Mouse (Mus musculus) spleen, adult 2 months (tissue): ENCODE results near the gene Rsrc2. TPM values are rescaled to one million over a fixed set of nuclear protein-coding genes. Genes with fewer than 3 reads are reported as not detected.
"Not testable (repeated sequence)": the region's sequence is repeated elsewhere in the genome, so short reads cannot be mapped to it uniquely, and the experiment has no call there.

Experiments used
- DNase-seq, 2 experiments: peaks; one replicate each; pipeline versions ENCODE4 v3.0.0 to v3.0.0-alpha.2; 2012 to 2021; ENCODE audit warnings: low spot score in 2 of 2, low read depth in 1 of 2
- H3K27ac ChIP-seq: fragments of 200-500 bp; 2 replicates; pipeline ENCODE4 v1.5.1; 2012; ENCODE audit warnings: low read length, inconsistent platforms; ENCODE audit not compliant: insufficient read depth
- H3K27me3 ChIP-seq: fragments of 200-500 bp; 2 replicates; pipeline ENCODE4 v1.6.1; 2012; ENCODE audit warnings: mild to moderate bottlenecking, moderate library complexity, low read length, inconsistent platforms; ENCODE audit not compliant: control insufficient read depth, insufficient read depth
- H3K36me3 ChIP-seq: fragments of 200-500 bp; 2 replicates; pipeline ENCODE4 v1.6.1; 2012; ENCODE audit warnings: mild to moderate bottlenecking, low read length, inconsistent platforms; ENCODE audit not compliant: control insufficient read depth, insufficient read depth
- H3K4me1 ChIP-seq: fragments of 200-500 bp; 2 replicates; pipeline ENCODE4 v1.6.1; 2011; ENCODE audit warnings: inconsistent platforms; ENCODE audit not compliant: control insufficient read depth, insufficient read depth, insufficient read length
- H3K4me3 ChIP-seq: fragments of 200-500 bp; 2 replicates; pipeline ENCODE4 v1.5.1; 2011; ENCODE audit warnings: mild to moderate bottlenecking, inconsistent platforms; ENCODE audit not compliant: insufficient read depth, insufficient read length; ENCODE audit errors: extremely low read depth
- CTCF ChIP-seq: fragments of 200-500 bp; IDR thresholded peaks from 2 replicates; pipeline ENCODE4 v1.5.1; 2011; ENCODE audit warnings: mild to moderate bottlenecking, inconsistent platforms; ENCODE audit not compliant: insufficient read depth, insufficient read length, insufficient replicate concordance; ENCODE audit errors: extremely low read depth
- POLR2A ChIP-seq: fragments of 200-500 bp; IDR thresholded peaks from 2 replicates; pipeline ENCODE4 v1.6.1; 2011; ENCODE audit warnings: low read depth, low read length, inconsistent platforms
- WGBS: fragments of 180-500 bp; shearing (Covaris S2); methylation state at CpG from one replicate; pipeline ENCODE4 v1.1.7; 2018; 5-methylcytosine and 5-hydroxymethylcytosine counted together
- polyA plus RNA-seq: library from polyadenylated mRNA; depleted of rRNA; stranded (reverse); fragments of >200 nt; gene quantifications from 2 replicates; pipeline ENCODE4 v1.2.3, GENCODE M21; 2012; rRNA removed

The Rsrc2 gene
- 9.0 and 11.3 TPM in 2 replicates for polyA plus RNA-seq

DNA sequence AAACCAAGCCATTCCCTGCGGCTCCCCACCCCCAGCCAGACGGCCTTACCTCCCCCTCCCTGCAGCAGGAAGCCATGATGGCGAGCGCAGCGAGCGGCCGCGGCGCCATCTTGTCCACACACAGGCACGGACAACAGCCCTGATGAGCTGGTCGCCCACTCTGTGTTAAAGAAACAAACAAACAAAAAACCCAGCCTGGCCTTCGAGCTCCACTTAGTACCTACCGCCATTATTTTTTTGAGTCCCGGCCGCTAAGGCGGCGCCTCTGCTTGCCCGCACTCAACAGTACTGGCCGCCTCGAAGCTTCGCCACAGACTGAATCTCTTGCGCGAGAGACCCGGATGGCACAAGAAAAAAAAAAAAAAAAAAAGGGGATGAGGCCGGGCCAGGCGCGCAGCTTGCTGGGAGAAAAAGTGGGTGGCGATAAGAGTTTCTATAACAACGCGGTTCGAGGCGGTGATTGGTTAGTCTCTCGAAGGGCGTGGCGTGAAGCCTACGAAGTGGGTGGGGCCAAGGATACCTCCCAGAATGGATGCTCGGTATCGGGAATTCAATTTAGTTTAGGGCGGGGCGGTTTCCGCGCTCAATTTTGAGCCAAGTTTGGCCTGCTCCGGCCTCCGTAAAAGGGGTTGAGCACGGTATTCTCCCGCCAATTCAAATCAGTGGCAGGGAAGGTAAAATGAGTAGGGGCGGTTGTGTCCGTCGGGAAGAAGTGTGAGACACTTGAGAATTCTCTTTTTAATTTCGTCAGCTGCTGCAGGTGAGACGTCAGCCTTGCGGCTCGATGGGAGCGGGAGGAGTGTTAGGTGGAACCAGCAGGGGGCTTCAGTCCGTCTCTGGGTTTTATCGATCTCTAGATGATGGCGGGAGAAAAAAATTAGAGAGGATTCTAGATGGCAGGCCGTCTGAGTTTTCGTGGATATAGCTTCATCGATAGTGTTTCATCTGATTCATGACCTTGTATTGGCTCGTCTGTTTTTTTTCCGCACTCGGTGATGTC, at the start of gene Rsrc2, which contains the start of gene Kntc1:
TSS of gene Rsrc2 (minus strand) at position 350 of the 1,000 bp plus-strand sequence.
TSS of gene Kntc1 (plus strand) at position 652 of the 1,000 bp plus-strand sequence.
- WGBS: under 1% methylated on average over 63 of the region's 63 CpGs
- H3K4me1 ChIP-seq: no peaks in the 10 kb centered on the region; the same call in none of the 2 replicates
- no peaks in the 10 kb centered on the region for H3K27me3 ChIP-seq
- H3K4me3 ChIP-seq: peak within 1 kb of the TSS; percentile 88
- peaks cover 8% of the 10 kb centered on the region; the same call in 1 of the 2 replicates for H3K36me3 ChIP-seq
- peak; percentile 97 to 99 for DNase-seq
- TF ChIP-seq POLR2A (peak; percentile 92), CTCF (no peak)
- H3K27ac ChIP-seq: peak within 1 kb of the TSS; percentile 99

- no peak for DNase-seq
- WGBS: 95% methylated on average over 2 of the region's 2 CpGs
- Histone ChIP-seq H3K27ac (no peak overlapping the region), H3K36me3 (no peaks in the 10 kb centered on the region), H3K4me3 (no peak overlapping the region), H3K27me3 (no peaks in the 10 kb centered on the region), H3K4me1 (no peaks in the 10 kb centered on the region)
- no peak for TF ChIP-seq CTCF
- no peak for TF ChIP-seq POLR2A
Measured at GRCm38 (mm10) chr5:123793081-123793480, 43.9 kb upstream of the Rsrc2 start.

DNA sequence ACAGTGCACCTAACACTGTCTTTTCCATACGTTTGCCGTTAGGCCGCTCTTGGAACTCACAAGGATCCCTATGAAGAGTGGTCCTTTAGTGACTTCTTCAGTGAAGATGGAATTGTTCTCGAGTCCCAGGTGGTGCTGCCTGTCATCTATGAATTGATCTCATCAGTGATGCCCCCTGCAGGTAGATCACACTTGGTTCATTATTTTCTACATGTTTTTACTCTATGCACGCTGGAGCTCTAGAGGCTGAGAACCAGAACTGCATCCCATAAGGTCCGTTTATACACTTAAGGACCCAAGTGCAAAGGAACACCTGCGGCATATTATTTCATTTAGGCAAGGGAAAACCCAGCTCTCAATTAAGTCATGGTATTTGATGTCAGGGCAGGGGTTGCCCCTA, 39.8 kb upstream of the Rsrc2 start:
- Histone ChIP-seq H3K36me3 (no peaks in the 10 kb centered on the region), H3K27ac (no peak overlapping the region), H3K4me3 (no peak overlapping the region), H3K4me1 (no peaks in the 10 kb centered on the region), H3K27me3 (no peaks in the 10 kb centered on the region)
- 93% methylated on average over 7 of the region's 7 CpGs for WGBS
- no peak for TF ChIP-seq POLR2A
- no peak for TF ChIP-seq CTCF
- DNase-seq: no peak

GRCm38 (mm10) chr5:123781864-123782263, 32.6 kb upstream of the Rsrc2 start:
- Histone ChIP-seq H3K36me3 (no peaks in the 10 kb centered on the region), H3K27ac (no peak overlapping the region), H3K4me3 (no peak overlapping the region), H3K27me3 (no peaks in the 10 kb centered on the region), H3K4me1 (no peaks in the 10 kb centered on the region)
- no peak for TF ChIP-seq CTCF
- WGBS: 77% methylated on average over 4 of the region's 4 CpGs
- no peak for DNase-seq

- WGBS: 83% methylated on average over 8 of the region's 8 CpGs
- no peaks in the 10 kb centered on the region for H3K4me1 ChIP-seq
- DNase-seq: peak in 1 of 2 experiments; percentile 7
- TF ChIP-seq POLR2A (no peak), CTCF (no peak)
- no peak overlapping the region for H3K27ac ChIP-seq
- H3K4me3 ChIP-seq: no peak overlapping the region
- no peaks in the 10 kb centered on the region for H3K36me3 ChIP-seq
- no peaks in the 10 kb centered on the region for H3K27me3 ChIP-seq
Measured at GRCm38 (mm10) chr5:123780716-123781115, 31.5 kb upstream of the Rsrc2 start.

- DNase-seq: no peak
- WGBS: 57% methylated on average over 9 of the region's 9 CpGs
Measured at GRCm38 (mm10) chr5:123773441-123773840, 24.2 kb upstream of the Rsrc2 start.

GRCm38 (mm10) chr5:123766455-123766854, 17.2 kb upstream of the Rsrc2 start:
- WGBS: 94% methylated on average over 11 of the region's 11 CpGs
- H3K4me1 ChIP-seq, H3K27ac ChIP-seq, DNase-seq, H3K27me3 ChIP-seq, H3K36me3 ChIP-seq, H3K4me3 ChIP-seq: not testable (repeated sequence)

More at GRCm38 (mm10) chr5:123773441-123773840, 24.2 kb upstream of the Rsrc2 start:
- H3K4me1 ChIP-seq: no peaks in the 10 kb centered on the region; the same call in 1 of the 2 replicates
- H3K36me3 ChIP-seq: no peaks in the 10 kb centered on the region
- no peaks in the 10 kb centered on the region for H3K27me3 ChIP-seq
- H3K4me3 ChIP-seq: no peak overlapping the region
- no peak overlapping the region for H3K27ac ChIP-seq
- no peak for TF ChIP-seq CTCF
- no peak for TF ChIP-seq POLR2A
